Mouse (Mus musculus): ENCODE data around the gene Arl5b.

The Arl5b gene

GRCm38 (mm10) chr2:15049117-15049873 is at the start of gene Arl5b:
Arl5b (plus strand) TSS chr2:15049395.
- DNase-seq (ENCODE audit: low read depth, low spot score), result peak; percentile 96

- no peak for DNase-seq (ENCODE audit: low read depth, low spot score)
Observed at GRCm38 (mm10) chr2:15007531-15007930, 41.7 kb upstream of the Arl5b start.

GRCm38 (mm10) chr2:15008072-15008471 is 41.1 kb upstream of the Arl5b start:
- no peak for DNase-seq (ENCODE audit: low read depth, low spot score)

- no peak for DNase-seq (ENCODE audit: low read depth, low spot score)
Observed at GRCm38 (mm10) chr2:15026817-15027216, 22.4 kb upstream of the Arl5b start.

- DNase-seq (ENCODE audit: low read depth, low spot score), result no peak
Observed at GRCm38 (mm10) chr2:15027816-15028215, 21.4 kb upstream of the Arl5b start.

GRCm38 (mm10) chr2:15038705-15039104 is 10.5 kb upstream of the Arl5b start:
- DNase-seq (ENCODE audit: low read depth, low spot score), result no peak

GRCm38 (mm10) chr2:15040326-15040725 is 8.9 kb upstream of the Arl5b start:
- DNase-seq (ENCODE audit: low read depth, low spot score), result peak; percentile 57

- no peak for DNase-seq (ENCODE audit: low read depth, low spot score)
Observed at GRCm38 (mm10) chr2:15054496-15054895, 5.3 kb downstream of the Arl5b start.

- peak; percentile 97 for DNase-seq (ENCODE audit: low read depth, low spot score)
Observed at GRCm38 (mm10) chr2:15054945-15055637, 5.9 kb downstream of the Arl5b start, which contains the start of gene Nsun6. Nsun6 (minus strand) TSS chr2:15055069.

GRCm38 (mm10) chr2:15055741-15056151 is 6.6 kb downstream of the Arl5b start:
- DNase-seq (ENCODE audit: low read depth, low spot score), result peak; percentile 60

GRCm38 (mm10) chr2:15058227-15058626 is 9.0 kb downstream of the Arl5b start:
- no peak for DNase-seq (ENCODE audit: low read depth, low spot score)

GRCm38 (mm10) chr2:15060856-15061255 is 11.7 kb downstream of the Arl5b start:
- DNase-seq (ENCODE audit: low read depth, low spot score), result no peak

GRCm38 (mm10) chr2:15063815-15064214 is 14.6 kb downstream of the Arl5b start:
- no peak for DNase-seq (ENCODE audit: low read depth, low spot score)

- DNase-seq (ENCODE audit: low read depth, low spot score), result no peak
Observed at GRCm38 (mm10) chr2:15064380-15065269, 15.4 kb downstream of the Arl5b start.

- no peak for DNase-seq (ENCODE audit: low read depth, low spot score)
Observed at GRCm38 (mm10) chr2:15065447-15065846, 16.3 kb downstream of the Arl5b start.

- no peak for DNase-seq (ENCODE audit: low read depth, low spot score)
Observed at GRCm38 (mm10) chr2:15067091-15067490, 17.9 kb downstream of the Arl5b start.

- DNase-seq (ENCODE audit: low read depth, low spot score), result no peak
Observed at GRCm38 (mm10) chr2:15083702-15084101, 34.5 kb downstream of the Arl5b start.

- DNase-seq (ENCODE audit: low read depth, low spot score), result no peak
Observed at GRCm38 (mm10) chr2:15087308-15087707, 38.1 kb downstream of the Arl5b start.

GRCm38 (mm10) chr2:15096514-15097090 is 47.4 kb downstream of the Arl5b start:
- DNase-seq (ENCODE audit: low read depth, low spot score), result no peak

GRCm38 (mm10) chr2:15104386-15104785 is 55.2 kb downstream of the Arl5b start:
- peak; percentile 9 for DNase-seq (ENCODE audit: low read depth, low spot score)

GRCm38 (mm10) chr2:15111290-15111689 is 62.1 kb downstream of the Arl5b start:
- DNase-seq (ENCODE audit: low read depth, low spot score), result no peak
